Mouse (Mus musculus) cerebellum, adult 2 months (tissue): ENCODE results near the gene Stard13.

Experiments
- CTCF ChIP-seq: fragments of 200-500 bp; IDR thresholded peaks from 2 replicates; pipeline ENCODE4 v1.5.1; 2011; ENCODE audit warnings: low read depth, mild to moderate bottlenecking, control low read depth, low read length, moderate library complexity, borderline replicate concordance; ENCODE audit not compliant: insufficient read depth
- POLR2A ChIP-seq: fragments of 200-500 bp; IDR thresholded peaks from 2 replicates; pipeline ENCODE4 v1.6.1; 2011; ENCODE audit warnings: low read length, control low read depth, borderline replicate concordance; ENCODE audit not compliant: insufficient read depth

DNA sequence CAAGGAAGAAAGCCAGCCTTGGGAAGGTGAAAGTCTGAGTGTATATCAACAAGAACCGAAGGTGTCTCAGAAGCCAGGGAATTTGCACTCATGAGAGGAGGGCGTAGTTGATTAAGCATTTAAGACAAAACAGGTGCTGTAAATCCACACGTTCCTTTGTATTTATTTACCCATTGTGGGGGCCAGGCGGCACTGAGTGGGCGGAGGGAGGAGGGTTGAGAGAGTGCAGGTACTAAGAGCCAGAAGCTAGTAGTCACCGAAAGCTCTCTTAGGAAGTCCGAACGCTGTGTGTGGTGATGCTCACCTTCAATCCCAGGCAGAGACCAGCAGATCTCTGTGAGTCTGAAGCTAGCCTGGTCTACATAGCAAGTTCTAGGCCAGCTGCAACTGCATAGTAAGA lies 147.9 kb downstream of the Stard13 start:
- no peak for TF ChIP-seq CTCF
- no peak for TF ChIP-seq POLR2A
